Mouse (Mus musculus) ES-Bruce4 (cell line): ENCODE measurements around the gene Man2a2.

Experiments
- CTCF ChIP-seq: IDR thresholded peaks from one replicate; pipeline ENCODE4 v1.8.1; 2011; ENCODE audit warnings: low read depth, low read length
- EP300 ChIP-seq: IDR thresholded peaks from 2 replicates; pipeline ENCODE4 v1.6.1; 2011; ENCODE audit warnings: low read depth, low read length; ENCODE audit not compliant: insufficient read depth
- POLR2A ChIP-seq: IDR thresholded peaks from one replicate; pipeline ENCODE4 v1.8.1; 2011; ENCODE audit warnings: low read length; ENCODE audit not compliant: insufficient read depth

DNA sequence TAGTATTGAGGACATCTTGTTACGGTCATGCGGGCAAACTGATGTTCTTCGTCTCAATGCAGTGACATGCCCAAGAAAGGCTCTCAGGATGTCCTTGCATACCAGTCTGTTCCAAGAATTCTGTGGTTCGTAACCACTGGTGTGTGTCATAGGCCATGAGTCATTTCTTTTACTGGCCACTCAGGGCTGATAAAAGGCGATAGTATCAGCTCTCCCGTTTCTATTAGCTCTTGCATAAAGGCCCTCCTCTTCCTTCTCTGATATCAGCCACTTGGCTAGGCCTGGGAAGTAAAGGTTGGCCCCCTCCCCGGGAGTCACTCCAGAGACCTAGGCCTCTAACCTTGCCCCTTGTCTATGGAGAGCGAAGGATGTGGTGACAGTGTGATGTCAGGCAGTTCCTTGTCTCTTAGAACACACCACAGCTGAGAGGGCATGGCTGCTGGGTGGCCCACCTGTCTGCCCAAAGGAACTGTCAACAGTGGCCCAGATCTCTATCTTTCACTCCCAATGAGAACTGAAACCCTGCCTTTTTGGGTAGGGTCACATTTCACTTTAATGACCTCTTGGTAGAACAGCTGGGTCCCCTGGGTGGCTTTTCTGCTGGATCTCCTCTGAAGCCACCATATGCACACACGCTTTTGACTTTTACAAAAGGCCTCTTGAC is 4.3 kb upstream of the Man2a2 start:
- no peak for TF ChIP-seq POLR2A
- TF ChIP-seq CTCF: no peak
- TF ChIP-seq EP300: no peak
